In genomic region chr1:183297886-183298489, GRCm38 (mm10) we compare ENCODE assay signal across 8 mouse cellular contexts. TPM values are rescaled to one million over a fixed set of nuclear protein-coding genes. Genes with fewer than 3 reads are reported as not detected.
DNase-seq lines count a peak whose midpoint lies in the region; ATAC-seq and TF ChIP-seq lines count a peak whose summit lies in the region.

No protein-coding gene starts in this region.

- H3K36me3 ChIP-seq in forebrain, embryonic 10.5 days (replicated peaks), result peaks cover 9% of the 10 kb centered on the region
- H3K36me3 ChIP-seq in heart, embryonic 15.5 days, result peaks cover 6% of the 10 kb centered on the region; the same call in 1 of the 2 replicates
- H3K36me3 ChIP-seq in liver, postnatal 0 days (replicated peaks; ENCODE audit: insufficient read depth, low read length), result peaks cover 11% of the 10 kb centered on the region
- peaks cover 8% of the 10 kb centered on the region for H3K36me3 ChIP-seq in neural tube, embryonic 14.5 days (ENCODE audit: control insufficient read depth, insufficient read depth, low read length)

- no peak for TF ChIP-seq EP300 in liver, postnatal 0 days (IDR thresholded peaks at IDR 0.05; ENCODE audit: low read depth)

- H3K27ac ChIP-seq in forebrain, embryonic 10.5 days, result peak overlapping the region; percentile 84
- H3K27ac ChIP-seq in heart, embryonic 15.5 days, result peak overlapping the region; percentile 76
- peak overlapping the region; percentile 72 for H3K27ac ChIP-seq in liver, postnatal 0 days (ENCODE audit: low read depth)
- H3K27ac ChIP-seq in neural tube, embryonic 14.5 days (ENCODE audit: low read depth, low read length), result no peak overlapping the region; the same call in 1 of the 2 replicates

- H3K4me3 ChIP-seq in forebrain, embryonic 10.5 days, result peak overlapping the region; percentile 57
- peak overlapping the region; percentile 58 for H3K4me3 ChIP-seq in heart, embryonic 15.5 days
- peak overlapping the region; percentile 62 for H3K4me3 ChIP-seq in liver, postnatal 0 days (ENCODE audit: low read depth, low read length)
- H3K4me3 ChIP-seq in neural tube, embryonic 14.5 days (ENCODE audit: low read depth, low read length), result peak overlapping the region; percentile 44

- H3K9ac ChIP-seq in heart, embryonic 15.5 days, result peak overlapping the region; percentile 55
- peak overlapping the region; percentile 67 for H3K9ac ChIP-seq in liver, postnatal 0 days (replicated peaks)
- H3K9ac ChIP-seq in neural tube, embryonic 14.5 days (replicated peaks; ENCODE audit: low read depth, low read length), result peak overlapping the region; percentile 21

- H3K9me3 ChIP-seq in forebrain, embryonic 10.5 days, result no peaks in the 10 kb centered on the region
- H3K9me3 ChIP-seq in heart, embryonic 15.5 days (replicated peaks), result no peaks in the 10 kb centered on the region
- no peaks in the 10 kb centered on the region for H3K9me3 ChIP-seq in liver, postnatal 0 days (ENCODE audit: low read length)
- H3K9me3 ChIP-seq in neural tube, embryonic 14.5 days (ENCODE audit: control insufficient read depth, low read length), result no peaks in the 10 kb centered on the region

- WGBS in forebrain, embryonic 10.5 days, result under 1% methylated on average over 20 of the region's 20 CpGs
- under 1% methylated on average over 20 of the region's 20 CpGs for WGBS in heart, embryonic 15.5 days
- 1% methylated on average over 20 of the region's 20 CpGs for WGBS in liver, postnatal 0 days (ENCODE audit: insufficient replicate concordance)
- WGBS in neural tube, embryonic 14.5 days, result under 1% methylated on average over 20 of the region's 20 CpGs

- H3K27me3 ChIP-seq in forebrain, embryonic 10.5 days (ENCODE audit: poor library complexity, severe bottlenecking), result no peaks in the 10 kb centered on the region
- H3K27me3 ChIP-seq in heart, embryonic 15.5 days, result no peaks in the 10 kb centered on the region
- H3K27me3 ChIP-seq in liver, postnatal 0 days (ENCODE audit: insufficient read depth, low read length), result no peaks in the 10 kb centered on the region
- H3K27me3 ChIP-seq in neural tube, embryonic 14.5 days (ENCODE audit: control insufficient read depth, insufficient read depth, low read length), result no peaks in the 10 kb centered on the region

- DNase-seq in 416B (ENCODE audit: low read depth) (peak; percentile 93), adipocyte (ENCODE audit: low spot score) (peak; percentile 52)
- peak; percentile 46 for DNase-seq in forebrain, embryonic 10.5 days (ENCODE audit: extremely low spot score, low spot score)
- peak; percentile 38 to 57 for DNase-seq in kidney, postnatal 25 days
- DNase-seq in liver, postnatal 0 days, result peak; percentile 62
- peak; percentile 57 for DNase-seq in testis, postnatal 10 days (ENCODE audit: low spot score)

- peak overlapping the region; percentile 63 for H3K4me2 ChIP-seq in heart, embryonic 15.5 days
- peak overlapping the region; percentile 71 for H3K4me2 ChIP-seq in liver, postnatal 0 days (ENCODE audit: low read depth, low read length)
- H3K4me2 ChIP-seq in neural tube, embryonic 14.5 days (ENCODE audit: low read depth, low read length), result peak overlapping the region; percentile 51

- H3K4me1 ChIP-seq in forebrain, embryonic 10.5 days, result peaks cover 4% of the 10 kb centered on the region; the same call in 1 of the 2 replicates
- H3K4me1 ChIP-seq in heart, embryonic 15.5 days (replicated peaks), result no peaks in the 10 kb centered on the region
- H3K4me1 ChIP-seq in liver, postnatal 0 days (ENCODE audit: insufficient read depth), result no peaks in the 10 kb centered on the region
- H3K4me1 ChIP-seq in neural tube, embryonic 14.5 days (ENCODE audit: control insufficient read depth, insufficient read depth, low read length), result no peaks in the 10 kb centered on the region

- no peak for ATAC-seq in heart, embryonic 15.5 days (replicated peaks; ENCODE audit: insufficient number of reproducible peaks, insufficient read depth, low FRiP score, low read depth)
- no peak for ATAC-seq in liver, postnatal 0 days
- no peak for ATAC-seq in neural tube, embryonic 14.5 days (ENCODE audit: low read depth)

- TF ChIP-seq CTCF in liver, postnatal 0 days (IDR thresholded peaks at IDR 0.05; ENCODE audit: low read depth), result no peak

RNA-seq across cellular contexts. Expression of gene Brox, which starts 0.9 kb away (rescaled TPM):
- 35.5 and 36.4 TPM in 2 replicates for polyA plus RNA-seq in forebrain, embryonic 10.5 days (2016; fragmentation: Nextera tagmentation; extraction: Ambion mirVana)
- 38.6 and 42.3 TPM in 2 replicates for polyA plus RNA-seq in heart, embryonic 15.5 days (2015; fragmentation: Nextera tagmentation; extraction: Ambion mirVana)
- 14.0 and 17.1 TPM in 2 replicates for polyA plus RNA-seq in liver, postnatal 0 days (2015; fragmentation: Nextera tagmentation; extraction: Ambion mirVana)
- polyA plus RNA-seq in neural tube, embryonic 14.5 days (2014; fragmentation: Nextera tagmentation; extraction: Ambion mirVana), result 122 and 135 TPM in 2 replicates

RNA-seq across cellular contexts. Expression of gene Aida, which starts 1.6 kb away (rescaled TPM):
- polyA plus RNA-seq in forebrain, embryonic 10.5 days (2016; fragmentation: Nextera tagmentation; extraction: Ambion mirVana), result 46.1 and 47.7 TPM in 2 replicates
- polyA plus RNA-seq in heart, embryonic 15.5 days (2015; fragmentation: Nextera tagmentation; extraction: Ambion mirVana), result 30.0 and 30.9 TPM in 2 replicates
- polyA plus RNA-seq in liver, postnatal 0 days (2015; fragmentation: Nextera tagmentation; extraction: Ambion mirVana), result 11.8 and 12.6 TPM in 2 replicates
- 29.0 and 29.2 TPM in 2 replicates for polyA plus RNA-seq in neural tube, embryonic 14.5 days (2014; fragmentation: Nextera tagmentation; extraction: Ambion mirVana)
